Mouse (Mus musculus) heart, embryonic 11.5 days (tissue): ENCODE results near the gene Khdc4. TPM values are rescaled to one million over a fixed set of nuclear protein-coding genes. Genes with fewer than 3 reads are reported as not detected.

Experiments used
- ATAC-seq: fragments of 200-750 bp; cut with Nextera tagmentation; replicated peaks from 2 replicates; pipeline ENCODE4 v1.8.0; 2017; ENCODE audit warnings: moderate library complexity; ENCODE audit not compliant: insufficient number of reproducible peaks, low FRiP score, low TSS enrichment
- H3K27ac ChIP-seq: fragments of 300-500 bp; sonication (generic); 2 replicates; pipeline ENCODE4 v1.5.1; 2014; ENCODE audit warnings: mild to moderate bottlenecking, low read depth, low read length
- H3K27me3 ChIP-seq: fragments of 300-500 bp; sonication (generic); 2 replicates; pipeline ENCODE4 v1.6.1; 2014; ENCODE audit warnings: mild to moderate bottlenecking, low read length, mixed read lengths; ENCODE audit not compliant: control insufficient read depth, insufficient read depth
- H3K36me3 ChIP-seq: fragments of 300-500 bp; sonication (generic); 2 replicates; pipeline ENCODE4 v1.6.1; 2014; ENCODE audit warnings: mild to moderate bottlenecking, low read length, moderate library complexity, mixed read lengths; ENCODE audit not compliant: control insufficient read depth, insufficient read depth
- H3K4me1 ChIP-seq: fragments of 300-500 bp; sonication (generic); 2 replicates; pipeline ENCODE4 v1.6.1; 2014; ENCODE audit warnings: low read length; ENCODE audit not compliant: control insufficient read depth, insufficient read depth
- H3K4me2 ChIP-seq: fragments of 300-500 bp; sonication (generic); 2 replicates; pipeline ENCODE4 v1.6.1; 2014; ENCODE audit warnings: mild to moderate bottlenecking, moderate library complexity
- H3K4me3 ChIP-seq: fragments of 300-500 bp; sonication (generic); 2 replicates; pipeline ENCODE4 v1.5.1; 2014; ENCODE audit warnings: low read depth, low read length
- H3K9ac ChIP-seq: fragments of 300-500 bp; sonication (generic); 2 replicates; pipeline ENCODE4 v1.6.1; 2014; ENCODE audit warnings: mild to moderate bottlenecking, low read depth, low read length, moderate library complexity
- H3K9me3 ChIP-seq: fragments of 300-500 bp; sonication (generic); replicated peaks from 2 replicates; pipeline ENCODE4 v1.6.1; 2016; ENCODE audit warnings: low read length; ENCODE audit not compliant: control insufficient read depth
- WGBS: fragments of 180-500 bp; shearing (Covaris S2); extraction: QIAGEN DNeasy Blood & Tissue Kit; methylation state at CpG from one replicate; pipeline ENCODE4 v1.1.7; 2014; ENCODE audit not compliant: insufficient replicate concordance; 5-methylcytosine and 5-hydroxymethylcytosine counted together
- polyA plus RNA-seq: library from polyadenylated mRNA; unstranded; fragments of >200 nt; fragmentation: Nextera tagmentation; extraction: Ambion mirVana; gene quantifications from 2 replicates; pipeline ENCODE4 v1.2.1, GENCODE M21; 2014

The Khdc4 gene
- polyA plus RNA-seq, 1 experiment from 2014 or later, result 68.2 TPM

DNA sequence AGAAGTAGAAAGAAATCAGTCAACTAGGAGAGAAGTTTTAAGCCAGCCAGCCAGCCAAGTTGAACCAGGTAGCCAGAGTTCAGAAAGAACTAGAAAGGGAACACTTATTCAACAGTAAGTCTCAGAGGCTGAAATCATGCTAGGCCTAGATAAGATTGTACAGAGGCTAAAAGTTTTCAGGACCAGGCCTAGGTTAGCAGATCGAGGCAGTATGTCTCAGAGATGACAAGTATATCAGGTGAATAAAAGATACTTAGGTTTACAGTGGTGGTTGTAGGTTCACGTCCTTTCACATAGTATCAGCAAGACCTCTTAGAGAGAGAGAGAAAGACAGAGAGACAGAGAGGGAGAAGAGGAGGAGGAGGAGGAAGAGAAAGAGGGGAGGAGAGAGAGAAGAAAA is 1.8 kb upstream of the Khdc4 start:
- no peak for ATAC-seq
- Histone ChIP-seq H3K27me3 (no peaks in the 10 kb centered on the region), H3K9ac (no peak overlapping the region), H3K27ac (no peak overlapping the region), H3K36me3 (peaks cover 4% of the 10 kb centered on the region; the same call in 1 of the 2 replicates), H3K4me3 (no peak overlapping the region), H3K4me1 (peaks cover 8% of the 10 kb centered on the region), H3K4me2 (no peak overlapping the region), H3K9me3 (no peaks in the 10 kb centered on the region)
- 73% methylated on average over 2 of the region's 2 CpGs for WGBS

DNA sequence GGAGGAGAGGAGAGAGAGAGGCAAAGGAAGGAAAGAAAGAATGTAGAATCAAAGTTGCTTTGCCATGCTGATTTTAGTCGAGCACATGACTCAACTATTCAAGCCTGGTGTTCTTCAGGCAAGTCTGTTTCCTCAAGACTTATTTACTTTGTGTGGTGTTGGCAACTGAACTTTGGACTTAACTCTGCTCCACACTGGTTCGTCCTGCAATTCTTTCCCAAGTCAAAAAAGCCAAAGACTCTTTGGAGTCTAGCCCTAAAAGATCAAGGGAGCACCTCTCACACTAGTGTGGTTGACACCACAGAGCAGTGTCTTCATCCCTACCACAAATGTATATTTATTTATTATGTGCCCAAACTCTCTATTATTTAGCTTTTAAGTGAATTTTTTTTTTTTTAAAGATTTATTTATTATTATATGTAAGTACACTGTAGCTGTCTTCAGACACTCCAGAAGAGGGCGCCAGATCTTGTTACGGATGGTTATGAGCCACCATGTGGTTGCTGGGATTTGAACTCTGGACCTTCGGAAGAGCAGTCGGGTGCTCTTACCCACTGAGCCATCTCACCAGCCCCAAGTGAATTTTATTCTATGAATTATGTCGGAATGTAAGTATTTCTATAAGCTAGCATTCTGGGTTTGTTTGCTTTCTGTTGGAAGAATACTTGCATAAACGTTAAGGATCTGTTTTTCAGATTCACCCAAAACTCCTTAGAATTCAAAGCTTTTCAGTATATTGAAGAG is 1.2 kb upstream of the Khdc4 start:
- H3K27ac ChIP-seq, result peak overlapping the region; percentile 63; the same call in 1 of the 2 replicates
- no peaks in the 10 kb centered on the region for H3K9me3 ChIP-seq
- no peaks in the 10 kb centered on the region for H3K27me3 ChIP-seq
- peaks cover 8% of the 10 kb centered on the region; the same call in 1 of the 2 replicates for H3K36me3 ChIP-seq
- no peak for ATAC-seq
- H3K4me2 ChIP-seq, result peak overlapping the region; percentile 58
- peak overlapping the region; percentile 98 for H3K4me3 ChIP-seq
- H3K9ac ChIP-seq, result peak overlapping the region; percentile 63
- WGBS, result 60% methylated on average over 7 of the region's 8 CpGs
- peaks cover 8% of the 10 kb centered on the region for H3K4me1 ChIP-seq

DNA sequence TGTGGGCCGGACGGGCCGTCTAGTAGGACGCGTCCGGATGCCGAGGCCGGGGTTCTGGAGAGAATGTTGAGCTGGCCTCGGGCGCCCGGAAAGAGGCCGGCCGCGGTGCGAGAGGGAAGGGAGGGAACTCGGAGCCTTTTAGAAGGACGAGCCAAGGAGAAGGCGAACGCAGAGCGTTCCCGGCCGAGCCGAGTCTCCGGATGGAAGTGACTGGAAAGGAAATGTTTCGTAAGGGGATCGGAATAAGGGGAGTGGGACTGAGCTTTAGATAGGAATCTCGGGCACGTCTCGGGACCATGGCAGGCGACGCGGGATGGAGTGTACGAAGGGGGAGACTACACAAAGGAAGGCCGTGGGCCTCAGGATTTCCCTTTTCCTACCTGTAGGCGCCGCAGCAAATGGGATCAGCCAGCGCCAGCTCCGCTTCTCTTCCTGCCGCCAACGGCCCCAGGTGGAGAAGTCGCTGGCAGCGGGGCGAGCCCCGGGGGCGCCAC is 402 bp downstream of the Khdc4 start:
- peak overlapping the region; percentile 98 for H3K4me3 ChIP-seq
- peaks cover 23% of the 10 kb centered on the region for H3K36me3 ChIP-seq
- peak overlapping the region; percentile 96 for H3K4me2 ChIP-seq
- WGBS, result 0% methylated on average over 44 of the region's 45 CpGs
- H3K9me3 ChIP-seq, result no peaks in the 10 kb centered on the region
- H3K27me3 ChIP-seq, result no peaks in the 10 kb centered on the region
- H3K4me1 ChIP-seq, result peaks cover 8% of the 10 kb centered on the region
- H3K9ac ChIP-seq, result peak overlapping the region; percentile 97
- H3K27ac ChIP-seq, result peak overlapping the region; percentile 97
- ATAC-seq, result peak; percentile 75

DNA sequence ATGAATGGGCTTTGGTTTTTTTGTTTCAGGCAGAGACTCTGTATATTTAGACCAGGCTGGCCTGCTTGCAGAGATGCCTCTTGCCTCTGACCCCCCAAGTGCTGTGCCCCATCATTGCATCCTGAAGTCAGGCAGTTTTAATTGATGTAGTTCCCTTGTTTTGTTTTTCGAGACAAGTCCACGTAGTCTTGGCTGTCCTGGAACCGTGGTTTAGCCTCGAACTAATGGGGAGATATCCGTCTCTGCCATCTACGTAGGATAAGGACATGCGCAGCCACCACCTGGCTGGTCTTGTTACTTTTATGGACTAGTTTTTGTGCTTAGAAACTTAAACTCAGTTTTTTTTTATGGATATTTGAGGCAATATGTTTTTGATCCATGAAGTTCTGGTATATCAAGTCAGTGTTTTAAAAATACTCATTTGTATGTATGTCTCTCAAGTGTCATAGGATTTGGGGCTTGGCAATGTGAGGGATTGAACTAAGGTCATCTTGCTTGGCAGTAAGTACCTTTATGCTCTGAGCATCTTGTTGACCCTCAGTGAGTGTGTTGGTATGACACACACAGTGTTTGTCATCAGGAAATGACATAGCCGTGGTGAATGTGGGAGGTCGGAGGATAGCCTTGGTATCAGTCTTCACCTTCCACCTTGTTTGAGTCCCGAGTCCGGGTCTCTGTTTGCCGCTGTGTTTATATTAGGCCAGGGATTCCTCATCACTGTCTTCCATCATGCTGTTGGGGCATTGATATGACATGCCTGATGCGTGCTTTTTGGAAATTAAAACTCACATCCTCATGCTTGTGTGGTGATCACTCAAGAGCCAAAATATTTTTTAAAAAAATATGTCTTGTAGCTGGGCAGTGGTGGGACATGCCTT is 1.4 kb downstream of the Khdc4 start:
- no peak for ATAC-seq
- peak overlapping the region; percentile 97 for H3K27ac ChIP-seq
- H3K9ac ChIP-seq, result peak overlapping the region; percentile 97
- H3K27me3 ChIP-seq, result no peaks in the 10 kb centered on the region
- peaks cover 8% of the 10 kb centered on the region for H3K4me1 ChIP-seq
- H3K4me3 ChIP-seq, result peak overlapping the region; percentile 98
- WGBS, result 29% methylated on average over 13 of the region's 13 CpGs
- H3K9me3 ChIP-seq, result no peaks in the 10 kb centered on the region
- peak overlapping the region; percentile 96 for H3K4me2 ChIP-seq
- H3K36me3 ChIP-seq, result peaks cover 24% of the 10 kb centered on the region

DNA sequence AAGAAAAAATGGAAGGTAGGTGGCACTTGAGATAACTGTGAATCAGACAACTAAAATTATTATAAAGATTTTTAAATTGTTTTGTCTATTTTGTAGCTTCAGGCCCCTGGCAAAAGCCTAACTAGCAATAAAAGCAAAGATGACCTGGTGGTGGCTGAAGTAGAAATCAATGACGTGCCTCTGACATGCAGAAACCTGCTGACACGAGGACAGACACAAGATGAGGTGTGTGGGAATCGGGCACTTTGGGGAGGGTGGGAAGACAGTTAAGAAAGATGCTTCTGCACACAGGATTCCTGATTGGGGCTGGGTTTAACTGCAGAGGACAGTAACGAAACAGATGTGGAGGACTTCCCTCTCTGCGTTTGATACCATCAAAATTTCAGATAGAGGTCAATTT is 3.5 kb downstream of the Khdc4 start:
- no peak overlapping the region for H3K4me3 ChIP-seq
- no peak overlapping the region for H3K9ac ChIP-seq
- no peaks in the 10 kb centered on the region for H3K27me3 ChIP-seq
- peaks cover 8% of the 10 kb centered on the region for H3K4me1 ChIP-seq
- H3K36me3 ChIP-seq, result peaks cover 37% of the 10 kb centered on the region
- ATAC-seq, result no peak
- no peaks in the 10 kb centered on the region for H3K9me3 ChIP-seq
- no peak overlapping the region for H3K27ac ChIP-seq
- 87% methylated on average over 5 of the region's 5 CpGs for WGBS
- no peak overlapping the region for H3K4me2 ChIP-seq

DNA sequence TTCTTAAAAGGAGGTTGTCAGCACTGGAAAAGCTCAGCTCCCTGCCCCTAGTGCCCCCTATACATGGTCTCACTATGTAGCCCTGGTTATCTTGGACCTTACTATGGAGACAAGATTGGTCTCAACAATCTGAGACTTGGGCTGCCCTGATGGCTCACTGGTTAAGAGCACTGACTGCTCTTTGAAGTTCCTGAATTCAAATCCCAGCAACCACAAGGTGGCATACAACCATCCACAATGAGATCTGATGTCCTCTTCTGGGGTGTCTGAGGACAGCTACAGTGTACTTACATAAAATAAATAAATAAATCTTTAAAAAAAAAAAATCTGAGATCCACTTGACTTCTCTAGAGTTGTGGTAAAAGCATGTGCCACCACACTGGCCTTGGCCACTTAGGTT is 9.9 kb downstream of the Khdc4 start:
- Histone ChIP-seq H3K9me3 (no peaks in the 10 kb centered on the region), H3K36me3 (peaks cover 55% of the 10 kb centered on the region), H3K4me1 (peaks cover under 1% of the 10 kb centered on the region; the same call in 1 of the 2 replicates), H3K27ac (no peak overlapping the region), H3K4me2 (no peak overlapping the region), H3K4me3 (no peak overlapping the region), H3K9ac (no peak overlapping the region), H3K27me3 (no peaks in the 10 kb centered on the region)
- no peak for ATAC-seq

DNA sequence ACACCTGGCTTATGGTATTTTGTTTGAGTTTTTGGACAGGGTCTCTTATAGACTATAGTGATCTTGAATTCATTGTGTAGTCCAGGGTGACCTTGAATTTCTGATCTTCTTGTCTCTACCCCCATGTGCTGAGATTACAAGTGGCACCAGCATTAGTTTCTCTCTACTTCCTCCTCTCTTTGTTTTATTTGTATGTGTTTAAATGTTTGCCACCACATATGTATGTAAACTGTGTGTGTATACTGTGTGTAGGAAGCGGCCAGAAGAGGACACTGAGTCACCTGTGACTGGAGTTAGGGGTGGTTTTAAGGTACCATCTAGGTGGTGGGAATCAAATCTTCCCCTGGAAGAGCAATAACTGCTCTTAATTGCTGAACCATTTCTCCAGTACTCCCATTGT is 12.4 kb downstream of the Khdc4 start:
- Histone ChIP-seq H3K27ac (no peak overlapping the region), H3K4me2 (no peak overlapping the region), H3K4me3 (no peak overlapping the region), H3K9me3 (no peaks in the 10 kb centered on the region), H3K4me1 (peaks cover 2% of the 10 kb centered on the region; the same call in 1 of the 2 replicates), H3K36me3 (peaks cover 51% of the 10 kb centered on the region), H3K9ac (no peak overlapping the region), H3K27me3 (no peaks in the 10 kb centered on the region)
- 95% methylated on average over 1 of the region's 1 CpGs for WGBS
- no peak for ATAC-seq

DNA sequence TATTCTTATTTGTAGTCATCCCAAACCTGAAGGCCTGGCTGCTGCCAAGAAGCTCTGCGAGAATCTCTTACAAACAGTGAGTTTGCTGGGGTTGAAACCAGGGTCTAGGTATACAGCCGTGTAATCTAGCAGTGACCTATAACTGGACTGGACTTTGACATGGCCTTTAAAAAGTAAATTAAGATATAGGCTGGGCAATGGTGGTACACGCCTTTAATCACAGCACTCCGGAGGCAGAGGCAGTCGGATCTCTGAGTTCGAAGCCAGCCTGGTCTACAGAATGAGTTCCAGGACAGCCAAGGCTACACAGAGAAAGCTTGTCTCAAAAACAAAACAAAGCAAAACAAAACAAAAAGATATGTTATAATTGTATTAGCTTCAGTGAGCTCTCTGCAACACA is 13.2 kb downstream of the Khdc4 start:
- Histone ChIP-seq H3K36me3 (peaks cover 46% of the 10 kb centered on the region), H3K4me1 (peaks cover 2% of the 10 kb centered on the region; the same call in 1 of the 2 replicates), H3K4me2 (no peak overlapping the region), H3K4me3 (no peak overlapping the region), H3K27ac (no peak overlapping the region), H3K27me3 (no peaks in the 10 kb centered on the region), H3K9me3 (no peaks in the 10 kb centered on the region), H3K9ac (no peak overlapping the region)
- ATAC-seq, result no peak
- 88% methylated on average over 6 of the region's 6 CpGs for WGBS
